Mouse (Mus musculus): Measurements from ENCODE around the gene Amd1.

Amd1 gene

GRCm38 (mm10) chr10:40301181-40302075 lies 558 bp downstream of the Amd1 start:
- DNase-seq (ENCODE audit: low spot score in 2 of 2), result peak in 1 of 2 experiments; percentile 24

GRCm38 (mm10) chr10:40300648-40301171 lies 1.3 kb downstream of the Amd1 start:
- DNase-seq (ENCODE audit: low spot score in 2 of 2), result peak; percentile 68 to 87

GRCm38 (mm10) chr10:40292640-40293039 lies 9.3 kb downstream of the Amd1 start:
- no peak for DNase-seq (ENCODE audit: low spot score in 2 of 2)

- no peak for DNase-seq (ENCODE audit: low spot score in 2 of 2)
Measured at GRCm38 (mm10) chr10:40286767-40287166, 15.2 kb downstream of the Amd1 start.

- DNase-seq (ENCODE audit: low spot score in 2 of 2), result no peak
Measured at GRCm38 (mm10) chr10:40285571-40285970, 16.4 kb downstream of the Amd1 start.

- no peak for DNase-seq (ENCODE audit: low spot score in 2 of 2)
Measured at GRCm38 (mm10) chr10:40284997-40285396, 17.0 kb downstream of the Amd1 start.

GRCm38 (mm10) chr10:40284179-40284831 lies 17.7 kb downstream of the Amd1 start:
- peak in 1 of 2 experiments; percentile 48 for DNase-seq (ENCODE audit: low spot score in 2 of 2)

- no peak for DNase-seq (ENCODE audit: low spot score in 2 of 2)
Measured at GRCm38 (mm10) chr10:40283636-40284035, 18.4 kb downstream of the Amd1 start.

- DNase-seq (ENCODE audit: low spot score in 2 of 2), result no peak
Measured at GRCm38 (mm10) chr10:40281565-40281964, 20.4 kb downstream of the Amd1 start.

- no peak for DNase-seq (ENCODE audit: low spot score in 2 of 2)
Measured at GRCm38 (mm10) chr10:40278317-40278716, 23.7 kb downstream of the Amd1 start.

- no peak for DNase-seq (ENCODE audit: low spot score in 2 of 2)
Measured at GRCm38 (mm10) chr10:40275991-40276390, 26.0 kb downstream of the Amd1 start.

GRCm38 (mm10) chr10:40273938-40274337 lies 28.0 kb downstream of the Amd1 start:
- no peak for DNase-seq (ENCODE audit: low spot score in 2 of 2)

- no peak for DNase-seq (ENCODE audit: low spot score in 2 of 2)
Measured at GRCm38 (mm10) chr10:40271216-40271615, 30.8 kb downstream of the Amd1 start.

GRCm38 (mm10) chr10:40264920-40265319 lies 37.1 kb downstream of the Amd1 start:
- no peak for DNase-seq (ENCODE audit: low spot score in 2 of 2)

- no peak for DNase-seq (ENCODE audit: low spot score in 2 of 2)
Measured at GRCm38 (mm10) chr10:40263691-40264090, 38.3 kb downstream of the Amd1 start.

- no peak for DNase-seq (ENCODE audit: low spot score in 2 of 2)
Measured at GRCm38 (mm10) chr10:40262200-40262599, 39.8 kb downstream of the Amd1 start.

GRCm38 (mm10) chr10:40260305-40260704 lies 41.7 kb downstream of the Amd1 start:
- no peak for DNase-seq (ENCODE audit: low spot score in 2 of 2)

- DNase-seq (ENCODE audit: low spot score in 2 of 2), result no peak
Measured at GRCm38 (mm10) chr10:40259542-40259941, 42.4 kb downstream of the Amd1 start.

- DNase-seq (ENCODE audit: low spot score in 2 of 2), result peak in 1 of 2 experiments; percentile 61
Measured at GRCm38 (mm10) chr10:40258976-40259375, 43.0 kb downstream of the Amd1 start.

- DNase-seq (ENCODE audit: low spot score in 2 of 2), result peak; percentile 36 to 57
Measured at GRCm38 (mm10) chr10:40258401-40258966, 43.5 kb downstream of the Amd1 start.

GRCm38 (mm10) chr10:40257414-40258255 lies 44.4 kb downstream of the Amd1 start, which contains the start of gene Gtf3c6:
TSS of gene Gtf3c6 (minus strand) at chr10:40258108.
- DNase-seq (ENCODE audit: low spot score in 2 of 2), result peak; percentile 73 to 93

All from left cerebral cortex, adult 9 months (tissue).